Mouse (Mus musculus): ENCODE results near the gene Cmtm7. TPM values are rescaled to one million over a fixed set of nuclear protein-coding genes. Genes with fewer than 3 reads are reported as not detected.

Cmtm7 gene
- polyA plus RNA-seq, 2 experiments = 36.7 to 49.5 TPM

- Histone ChIP-seq H3K4me1 (replicated peaks; ENCODE audit: control insufficient read depth in 2 of 2, insufficient read depth in 2 of 2, low read length in 1 of 2) (0 out of 4 replicates have a peak, but pooled peaks cover 0 to 2% of the 10 kb centered on the region in 2 experiments), H3K4me3 (ENCODE audit: insufficient read depth in 1 of 2, low read depth in 2 of 2, low read length in 2 of 2) (peak overlapping the region; percentile 48 to 59), H3K27ac (no peak overlapping the region), H3K27me3 (ENCODE audit: control insufficient read depth, insufficient read depth, low read length) (no peaks in the 10 kb centered on the region), H3K4me2 (ENCODE audit: low read depth) (peak overlapping the region; percentile 83), H3K9me3 (ENCODE audit: control insufficient read depth, low read length) (no peaks in the 10 kb centered on the region), H3K36me3 (replicated peaks; ENCODE audit: control insufficient read depth, insufficient read depth, low read depth) (no peaks in the 10 kb centered on the region; the same call in 1 of the 2 replicates), H3K9ac (replicated peaks) (peak overlapping the region; percentile 58)
- ATAC-seq (ENCODE audit: insufficient read depth) (peak; percentile 86), DNase-seq (ENCODE audit: low read depth in 3 of 3, low spot score in 3 of 3) (peak; percentile 73 to 82 (median 77))
- TF ChIP-seq CTCF (IDR thresholded peaks at IDR 0.05; ENCODE audit: low read depth) (peak; percentile 100), EP300 (IDR thresholded peaks at IDR 0.05; ENCODE audit: low read depth) (no peak)
- WGBS (ENCODE audit: insufficient replicate concordance) = 6% methylated on average over 35 of the region's 36 CpGs
Measured at GRCm38 (mm10) chr9:114752863-114753484, 28.7 kb downstream of the Cmtm7 start.

GRCm38 (mm10) chr9:114752311-114752710 is 29.3 kb downstream of the Cmtm7 start:
- ATAC-seq (ENCODE audit: insufficient read depth) (no peak), DNase-seq (ENCODE audit: low read depth in 3 of 3, low spot score in 3 of 3) (no peak)
- 59% methylated on average over 9 of the region's 9 CpGs for WGBS (ENCODE audit: insufficient replicate concordance)
- Histone ChIP-seq H3K27me3 (ENCODE audit: control insufficient read depth, insufficient read depth, low read length) (no peaks in the 10 kb centered on the region), H3K27ac (no peak overlapping the region), H3K9ac (replicated peaks) (no peak overlapping the region), H3K4me3 (ENCODE audit: insufficient read depth in 1 of 2, low read depth in 2 of 2, low read length in 2 of 2) (no peak overlapping the region), H3K36me3 (replicated peaks; ENCODE audit: control insufficient read depth, insufficient read depth, low read depth) (no peaks in the 10 kb centered on the region; the same call in none of the 2 replicates), H3K4me2 (ENCODE audit: low read depth) (no peak overlapping the region), H3K9me3 (ENCODE audit: control insufficient read depth, low read length) (no peaks in the 10 kb centered on the region), H3K4me1 (replicated peaks; ENCODE audit: control insufficient read depth in 2 of 2, insufficient read depth in 2 of 2, low read length in 1 of 2) (0 out of 4 replicates have a peak, but pooled peaks cover 0 to 2% of the 10 kb centered on the region in 2 experiments)
- TF ChIP-seq CTCF (IDR thresholded peaks at IDR 0.05; ENCODE audit: low read depth) (no peak), EP300 (IDR thresholded peaks at IDR 0.05; ENCODE audit: low read depth) (no peak)

GRCm38 (mm10) chr9:114751582-114751981 is 30.1 kb downstream of the Cmtm7 start:
- H3K36me3 ChIP-seq (replicated peaks; ENCODE audit: control insufficient read depth, insufficient read depth, low read depth) = peaks cover 2% of the 10 kb centered on the region
- H3K27ac ChIP-seq = no peak overlapping the region
- H3K4me3 ChIP-seq (ENCODE audit: insufficient read depth in 1 of 2, low read depth in 2 of 2, low read length in 2 of 2) = no peak overlapping the region
- 74% methylated on average over 3 of the region's 3 CpGs for WGBS (ENCODE audit: insufficient replicate concordance)
- H3K4me1 ChIP-seq (replicated peaks; ENCODE audit: control insufficient read depth in 2 of 2, insufficient read depth in 2 of 2, low read length in 1 of 2) = 0 out of 4 replicates have a peak, but pooled peaks cover 0 to 2% of the 10 kb centered on the region in 2 experiments
- no peaks in the 10 kb centered on the region for H3K27me3 ChIP-seq (ENCODE audit: control insufficient read depth, insufficient read depth, low read length)
- H3K4me2 ChIP-seq (ENCODE audit: low read depth) = no peak overlapping the region
- ATAC-seq (ENCODE audit: insufficient read depth) = no peak
- TF ChIP-seq CTCF (IDR thresholded peaks at IDR 0.05; ENCODE audit: low read depth) (peak; percentile 34; the same call in 1 of the 2 replicates), EP300 (IDR thresholded peaks at IDR 0.05; ENCODE audit: low read depth) (no peak)
- no peak overlapping the region for H3K9ac ChIP-seq (replicated peaks)
- no peak for DNase-seq (ENCODE audit: low read depth in 3 of 3, low spot score in 3 of 3)
- no peaks in the 10 kb centered on the region for H3K9me3 ChIP-seq (ENCODE audit: control insufficient read depth, low read length)

- TF ChIP-seq CTCF (IDR thresholded peaks at IDR 0.05; ENCODE audit: low read depth) = no peak
- no peak for TF ChIP-seq EP300 (IDR thresholded peaks at IDR 0.05; ENCODE audit: low read depth)
- WGBS (ENCODE audit: insufficient replicate concordance) = 81% methylated on average over 12 of the region's 12 CpGs
- H3K4me1 ChIP-seq (replicated peaks; ENCODE audit: control insufficient read depth in 2 of 2, insufficient read depth in 2 of 2, low read length in 1 of 2) = peaks cover 0 to 6% of the 10 kb centered on the region in 2 experiments; a peak in 1 of 4 replicates
Measured at GRCm38 (mm10) chr9:114747466-114747865, 34.2 kb downstream of the Cmtm7 start.

GRCm38 (mm10) chr9:114747012-114747411 is 34.6 kb downstream of the Cmtm7 start:
- WGBS (ENCODE audit: insufficient replicate concordance) = 79% methylated on average over 10 of the region's 10 CpGs
- Histone ChIP-seq H3K9ac (replicated peaks) (no peak overlapping the region), H3K36me3 (replicated peaks; ENCODE audit: control insufficient read depth, insufficient read depth, low read depth) (peaks cover 3% of the 10 kb centered on the region), H3K4me2 (ENCODE audit: low read depth) (no peak overlapping the region), H3K4me1 (replicated peaks; ENCODE audit: control insufficient read depth in 2 of 2, insufficient read depth in 2 of 2, low read length in 1 of 2) (peaks cover 0 to 6% of the 10 kb centered on the region in 2 experiments; a peak in 1 of 4 replicates), H3K4me3 (ENCODE audit: insufficient read depth in 1 of 2, low read depth in 2 of 2, low read length in 2 of 2) (no peak overlapping the region), H3K9me3 (ENCODE audit: control insufficient read depth, low read length) (no peaks in the 10 kb centered on the region), H3K27ac (no peak overlapping the region), H3K27me3 (ENCODE audit: control insufficient read depth, insufficient read depth, low read length) (no peaks in the 10 kb centered on the region)
- DNase-seq (ENCODE audit: low read depth in 3 of 3, low spot score in 3 of 3) (no peak), ATAC-seq (ENCODE audit: insufficient read depth) (no peak)
- TF ChIP-seq CTCF (IDR thresholded peaks at IDR 0.05; ENCODE audit: low read depth) (no peak), EP300 (IDR thresholded peaks at IDR 0.05; ENCODE audit: low read depth) (no peak)

More at GRCm38 (mm10) chr9:114747466-114747865, 34.2 kb downstream of the Cmtm7 start:
- DNase-seq (ENCODE audit: low read depth in 3 of 3, low spot score in 3 of 3) (no peak), ATAC-seq (ENCODE audit: insufficient read depth) (no peak)
- Histone ChIP-seq H3K4me2 (ENCODE audit: low read depth) (no peak overlapping the region), H3K27me3 (ENCODE audit: control insufficient read depth, insufficient read depth, low read length) (no peaks in the 10 kb centered on the region), H3K9ac (replicated peaks) (no peak overlapping the region), H3K27ac (no peak overlapping the region), H3K36me3 (replicated peaks; ENCODE audit: control insufficient read depth, insufficient read depth, low read depth) (peaks cover 3% of the 10 kb centered on the region), H3K9me3 (ENCODE audit: control insufficient read depth, low read length) (no peaks in the 10 kb centered on the region), H3K4me3 (ENCODE audit: insufficient read depth in 1 of 2, low read depth in 2 of 2, low read length in 2 of 2) (no peak overlapping the region)

Measured in liver, embryonic 14.5 days (tissue).